Mouse (Mus musculus): Measurements from ENCODE around the gene Ahctf1. TPM values are rescaled to one million over a fixed set of nuclear protein-coding genes. Genes with fewer than 3 reads are reported as not detected.
"Not testable (repeated sequence)": the region's sequence is repeated elsewhere in the genome, so short reads cannot be mapped to it uniquely, and the experiment has no call there.

Ahctf1 gene
- total RNA-seq, 2 experiments from 2014 or later = 35.8 to 37.2 TPM

DNA sequence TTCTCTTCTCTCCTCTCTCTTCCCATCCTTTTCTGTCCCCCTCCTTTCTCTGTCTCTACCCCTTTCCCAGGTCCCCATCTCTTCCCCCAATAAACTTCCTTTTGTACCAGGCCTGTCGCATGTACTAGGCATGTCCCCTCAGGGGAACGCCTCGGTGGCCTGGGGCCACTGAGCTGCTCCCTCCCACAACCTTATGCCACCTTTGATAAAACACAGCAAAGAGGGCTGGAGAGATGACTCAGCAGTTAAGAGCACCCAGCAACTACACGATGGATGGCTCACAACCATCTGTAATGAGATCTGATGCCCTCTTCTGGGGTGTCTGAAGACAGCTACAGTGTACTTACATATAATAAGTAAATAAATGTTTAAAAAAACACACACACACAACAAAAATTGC, 87.7 kb downstream of the Ahctf1 start:
- no peak for DNase-seq (ENCODE audit: low spot score in 2 of 2)

DNA sequence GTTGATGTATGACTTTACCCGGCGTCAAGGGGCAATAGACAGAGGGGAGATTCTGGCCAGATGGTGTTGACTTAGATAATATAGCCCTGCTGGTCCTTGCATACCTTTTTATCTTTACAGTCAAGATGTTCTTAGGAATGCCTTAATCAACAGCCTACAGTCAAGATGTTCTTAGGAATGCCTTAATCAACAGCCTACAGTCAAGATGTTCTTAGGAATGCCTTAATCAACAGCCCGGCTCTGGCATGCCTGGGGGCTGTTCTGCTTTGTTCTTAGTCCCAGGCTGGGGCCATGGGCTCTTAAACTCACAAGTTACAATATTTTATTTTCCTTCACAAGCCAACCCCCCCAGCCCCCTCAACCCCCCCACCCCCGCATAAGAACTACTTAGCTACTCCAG, 88.2 kb downstream of the Ahctf1 start:
- not testable (repeated sequence) for DNase-seq (ENCODE audit: low spot score in 2 of 2)

DNA sequence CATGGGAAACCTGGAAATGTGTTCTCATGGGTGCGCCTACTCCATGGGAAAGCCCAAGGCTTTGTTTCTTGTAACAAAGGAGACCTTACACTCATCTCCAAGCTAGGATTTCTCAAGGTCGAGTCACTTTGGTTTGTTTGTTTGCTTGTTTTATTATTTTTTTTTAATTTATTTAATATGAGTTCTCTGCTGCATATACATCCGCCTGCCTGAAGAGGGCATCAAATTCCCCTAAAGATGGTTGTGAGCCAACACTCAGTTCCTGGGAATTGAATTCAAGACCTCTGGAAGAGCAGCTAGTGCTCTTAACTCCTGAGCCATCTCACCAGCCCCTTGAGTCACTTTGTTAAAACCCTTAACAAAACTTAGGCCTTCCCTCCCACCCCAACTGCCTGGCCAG, 90.1 kb downstream of the Ahctf1 start:
- no peak for DNase-seq (ENCODE audit: low spot score in 2 of 2)

DNA sequence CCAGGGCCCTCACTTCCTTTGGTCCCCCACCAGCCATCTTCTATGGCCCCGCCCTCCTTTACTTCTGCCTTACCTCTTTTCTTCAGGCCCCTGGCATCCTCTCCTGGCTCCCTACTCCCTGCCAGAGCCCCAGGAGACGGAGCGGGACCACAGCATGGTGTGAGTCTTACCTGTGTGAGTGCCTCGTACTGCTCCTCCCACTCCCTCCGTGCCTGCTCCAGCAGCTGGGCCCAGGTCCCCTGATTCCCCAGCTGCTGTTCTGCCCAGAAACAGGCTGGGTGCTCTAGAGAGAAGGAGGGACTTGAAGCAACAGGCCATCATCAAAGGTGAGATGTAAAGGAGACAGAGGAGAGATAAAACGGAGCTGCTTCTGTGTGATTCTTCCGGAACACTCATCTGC, 90.8 kb downstream of the Ahctf1 start:
- no peak for DNase-seq (ENCODE audit: low spot score in 2 of 2)

DNA sequence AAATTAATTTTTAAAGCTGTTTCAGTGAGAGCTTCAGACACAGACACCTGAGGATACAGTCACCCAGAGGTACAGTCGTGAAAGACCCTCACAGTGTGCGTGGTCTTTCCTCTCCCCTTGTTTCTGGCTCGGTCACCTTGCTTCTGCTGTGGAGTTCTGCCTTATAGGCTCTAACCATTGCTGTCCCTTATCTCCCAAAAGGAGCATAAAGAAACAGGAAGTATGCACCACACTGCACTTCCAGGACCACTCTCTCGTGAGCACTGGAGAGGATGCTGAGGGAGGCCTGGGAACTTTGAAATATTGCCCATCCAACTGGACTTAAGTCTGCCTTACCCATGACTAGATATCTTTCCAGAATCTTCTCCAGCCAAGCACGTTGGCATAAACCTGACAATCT, 92.7 kb downstream of the Ahctf1 start:
- DNase-seq (ENCODE audit: low spot score in 2 of 2) = no peak

DNA sequence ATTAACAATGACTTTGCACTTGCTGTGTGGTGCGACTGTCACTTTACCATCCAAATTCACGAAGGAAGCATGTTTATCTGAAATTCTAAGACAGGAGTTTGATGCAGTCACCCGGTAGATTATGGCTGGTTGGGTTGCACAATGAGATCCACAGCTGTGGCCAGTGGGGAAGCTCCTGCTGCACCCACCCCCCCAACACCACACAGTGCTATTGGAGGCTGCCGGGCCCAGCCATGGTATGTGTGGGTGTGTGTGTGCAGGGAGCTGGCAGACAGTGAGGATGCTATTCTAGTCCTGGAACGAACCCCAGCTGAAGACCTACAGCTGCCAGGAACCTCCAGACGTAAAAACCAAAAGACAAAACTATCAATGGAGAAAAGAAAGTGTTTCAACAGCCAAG, 94.1 kb downstream of the Ahctf1 start:
- DNase-seq (ENCODE audit: low spot score in 2 of 2) = peak; percentile 68 to 87

DNA sequence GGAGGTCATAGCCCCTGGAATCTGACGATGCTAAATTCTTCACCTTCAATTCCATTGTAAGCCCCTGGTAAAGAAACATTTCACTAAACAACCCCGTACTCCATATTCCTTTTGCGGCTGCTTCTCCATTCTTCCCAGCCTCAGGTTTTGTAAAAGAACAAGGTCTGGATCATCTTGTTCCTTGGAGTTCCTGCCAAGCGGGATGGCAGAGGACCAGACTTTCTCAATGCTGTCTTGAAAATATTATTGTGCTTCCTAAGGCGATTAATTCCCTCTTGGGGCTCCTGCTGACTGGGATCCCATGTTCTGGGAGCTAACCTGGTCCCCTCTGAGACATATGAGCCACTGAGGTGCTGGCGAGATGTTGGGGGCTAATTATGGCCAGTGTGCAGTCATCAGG, 98.3 kb downstream of the Ahctf1 start:
- peak; percentile 54 to 60 for DNase-seq (ENCODE audit: low spot score in 2 of 2)

DNA sequence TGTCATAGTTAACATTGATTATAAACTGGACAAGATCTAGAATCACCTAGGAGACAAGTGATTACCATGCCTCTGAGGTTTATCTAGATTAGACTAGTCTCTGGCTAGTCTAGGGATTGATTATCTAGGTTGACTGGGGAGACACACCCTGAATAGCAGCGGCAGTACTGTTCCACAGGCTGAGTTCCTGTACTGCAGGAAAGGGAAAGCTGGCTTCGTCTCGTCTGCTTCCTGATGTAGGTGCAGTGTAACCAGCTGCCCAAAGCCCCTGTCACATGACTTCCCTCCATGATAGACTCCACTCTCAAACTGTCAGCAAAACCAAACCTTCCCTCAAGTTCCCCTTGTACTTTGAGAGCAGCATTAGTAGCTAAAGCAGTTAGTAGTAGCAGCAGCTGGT, 99.3 kb downstream of the Ahctf1 start:
- DNase-seq (ENCODE audit: low spot score in 2 of 2) = no peak

Other genes with a start within 250 kb of the Ahctf1 start
- 10 to 100 TPM; 62.2 to 62.4 TPM for gene Sccpdh, start 135.5 kb downstream of the Ahctf1 start, total RNA-seq (2021)
- gene Kif28, start 58.4 kb downstream of the Ahctf1 start, total RNA-seq (2021) = under 1 TPM; 0.12 to 0.16 TPM
- under 1 TPM in 1 of 2 experiments, not detected in 1; 0.26 TPM for gene Gm10518, start 304 bp downstream of the Ahctf1 start, total RNA-seq (2021)
- 100 to 1,000 TPM; 223 to 236 TPM for gene Cdc42bpa, start 156.8 kb upstream of the Ahctf1 start, total RNA-seq (2021)